Mouse (Mus musculus) embryonic facial prominence, embryonic 12.5 days (tissue): Measurements from ENCODE around the gene 5830411N06Rik. TPM values are rescaled to one million over a fixed set of nuclear protein-coding genes. Genes with fewer than 3 reads are reported as not detected.

Experiments used
- ATAC-seq: fragments of 200-750 bp; cut with Nextera tagmentation; 2 replicates; pipeline ENCODE4 v1.8.0; 2017; ENCODE audit not compliant: insufficient number of reproducible peaks, insufficient read depth, low FRiP score, low TSS enrichment
- H3K27ac ChIP-seq: fragments of 300-500 bp; sonication (generic); 2 replicates; pipeline ENCODE4 v1.5.1; 2016; ENCODE audit warnings: mild to moderate bottlenecking
- H3K27me3 ChIP-seq: fragments of 300-500 bp; sonication (generic); 2 replicates; pipeline ENCODE4 v1.6.1; 2016; ENCODE audit warnings: mild to moderate bottlenecking, moderate library complexity
- H3K36me3 ChIP-seq: fragments of 300-500 bp; sonication (generic); 2 replicates; pipeline ENCODE4 v1.6.1; 2016; ENCODE audit warnings: mild to moderate bottlenecking
- H3K4me1 ChIP-seq: fragments of 300-500 bp; sonication (generic); 2 replicates; pipeline ENCODE4 v1.6.1; 2016
- H3K4me2 ChIP-seq: fragments of 300-500 bp; sonication (generic); replicated peaks from 2 replicates; pipeline ENCODE4 v1.6.1; 2016; ENCODE audit warnings: mild to moderate bottlenecking, moderate library complexity
- H3K4me3 ChIP-seq: fragments of 300-500 bp; sonication (generic); 2 replicates; pipeline ENCODE4 v1.5.1; 2016; ENCODE audit warnings: mild to moderate bottlenecking
- H3K9ac ChIP-seq: fragments of 300-500 bp; sonication (generic); 2 replicates; pipeline ENCODE4 v1.6.1; 2016; ENCODE audit warnings: mild to moderate bottlenecking, moderate library complexity
- H3K9me3 ChIP-seq: fragments of 300-500 bp; sonication (generic); 2 replicates; pipeline ENCODE4 v1.6.1; 2016; ENCODE audit warnings: mild to moderate bottlenecking, moderate library complexity
- whole genome bisulfite sequencing: fragments of 180-500 bp; shearing (Covaris S2); methylation state at CpG from one replicate; pipeline ENCODE4 v1.1.7; 2016; 5-methylcytosine and 5-hydroxymethylcytosine counted together
- polyA plus RNA-seq: library from polyadenylated mRNA; unstranded; fragments of >200 nt; fragmentation: Nextera tagmentation; extraction: Ambion mirVana; gene quantifications from 2 replicates; pipeline ENCODE4 v1.2.1, GENCODE M21; 2016

5830411N06Rik gene
- polyA plus RNA-seq = not detected in 2 replicates

DNA sequence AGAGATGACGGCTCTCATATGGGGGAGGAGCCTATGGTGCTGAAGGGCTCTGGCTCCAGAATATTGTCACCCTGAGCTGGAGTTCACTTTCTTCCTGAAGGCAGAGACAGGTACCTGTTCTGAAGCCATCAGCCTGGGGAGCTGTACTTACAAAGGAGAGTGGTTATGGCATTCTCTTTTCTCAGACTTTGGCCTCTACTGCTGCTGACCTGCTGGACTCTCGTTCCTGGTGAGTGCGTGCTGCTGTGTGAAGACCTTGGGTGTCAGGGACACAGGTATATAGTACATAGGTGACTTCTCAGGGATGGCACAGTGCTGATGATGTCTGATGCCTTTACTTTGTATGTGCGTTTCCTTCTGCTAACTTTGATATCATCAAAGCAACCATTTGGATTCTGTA, at the start of gene 5830411N06Rik:
Gene 5830411N06Rik, plus strand, starts transcription at position 69 of the 400 bp plus-strand sequence.
- Histone ChIP-seq H3K36me3 (no peaks in the 10 kb centered on the region), H3K9ac (no peak within 1 kb of the TSS), H3K27me3 (no peaks in the 10 kb centered on the region), H3K27ac (no peak within 1 kb of the TSS), H3K9me3 (no peaks in the 10 kb centered on the region), H3K4me2 (no peak within 1 kb of the TSS), H3K4me3 (no peak within 1 kb of the TSS), H3K4me1 (no peaks in the 10 kb centered on the region)
- ATAC-seq = no peak
- WGBS = 86% methylated on average over 4 of the region's 4 CpGs

DNA sequence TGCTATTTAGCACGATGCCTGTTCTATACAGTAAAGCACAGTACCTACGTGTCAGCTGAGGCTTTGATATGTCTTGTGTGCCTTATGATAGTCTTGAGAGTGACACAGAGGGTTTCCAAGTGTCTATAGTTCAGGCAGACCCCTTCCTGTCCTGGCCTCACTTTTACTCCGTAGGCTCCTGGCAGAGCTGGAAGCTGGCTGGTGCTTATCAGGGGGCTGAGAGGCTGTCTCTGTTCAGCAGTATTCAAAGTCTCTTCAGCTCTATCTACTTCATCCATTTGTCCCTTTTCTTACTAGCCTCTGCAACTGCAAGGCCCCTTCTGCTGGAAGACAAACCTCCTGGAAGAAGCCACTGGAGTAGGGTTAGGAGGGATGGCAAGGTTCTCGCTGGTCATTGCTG, 46.0 kb upstream of the 5830411N06Rik start:
- no peaks in the 10 kb centered on the region for H3K36me3 ChIP-seq
- no peak overlapping the region for H3K9ac ChIP-seq
- no peak overlapping the region for H3K27ac ChIP-seq
- no peak overlapping the region for H3K4me3 ChIP-seq
- no peaks in the 10 kb centered on the region for H3K27me3 ChIP-seq
- 84% methylated on average over 4 of the region's 4 CpGs for WGBS
- ATAC-seq = no peak
- H3K4me2 ChIP-seq = no peak overlapping the region
- no peaks in the 10 kb centered on the region for H3K9me3 ChIP-seq
- H3K4me1 ChIP-seq = no peaks in the 10 kb centered on the region

DNA sequence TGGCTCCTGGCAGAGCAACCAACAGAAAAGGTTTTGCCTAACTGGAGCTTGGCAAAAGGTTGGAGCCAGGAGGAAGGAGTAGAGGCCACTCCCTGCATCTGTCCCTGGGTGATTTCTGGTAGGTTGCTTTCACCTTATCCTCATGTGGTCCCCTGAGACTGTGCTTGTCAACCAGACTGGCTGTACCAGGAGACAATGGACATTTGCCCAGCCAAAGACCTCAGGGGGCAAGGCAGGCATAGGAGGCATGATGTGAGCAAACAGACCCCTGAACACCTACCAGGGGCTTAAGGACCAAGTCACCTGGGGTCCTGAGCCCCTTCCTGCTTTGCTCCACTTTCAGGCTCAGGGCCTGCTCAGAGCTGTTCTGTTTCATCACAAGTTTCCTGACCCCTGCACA, 41.2 kb upstream of the 5830411N06Rik start, which contains the start of gene Olfr524:
Gene Olfr524, minus strand, starts transcription at position 101 of the 400 bp plus-strand sequence.
- Histone ChIP-seq H3K36me3 (no peaks in the 10 kb centered on the region), H3K9me3 (no peaks in the 10 kb centered on the region), H3K4me1 (no peaks in the 10 kb centered on the region), H3K9ac (no peak within 1 kb of the TSS), H3K27ac (no peak within 1 kb of the TSS), H3K27me3 (no peaks in the 10 kb centered on the region), H3K4me2 (no peak within 1 kb of the TSS), H3K4me3 (no peak within 1 kb of the TSS)
- ATAC-seq = no peak

GRCm38 (mm10) chr7:140206904-140207303, 40.2 kb upstream of the 5830411N06Rik start:
- H3K36me3 ChIP-seq = no peaks in the 10 kb centered on the region
- H3K4me1 ChIP-seq = no peaks in the 10 kb centered on the region

DNA sequence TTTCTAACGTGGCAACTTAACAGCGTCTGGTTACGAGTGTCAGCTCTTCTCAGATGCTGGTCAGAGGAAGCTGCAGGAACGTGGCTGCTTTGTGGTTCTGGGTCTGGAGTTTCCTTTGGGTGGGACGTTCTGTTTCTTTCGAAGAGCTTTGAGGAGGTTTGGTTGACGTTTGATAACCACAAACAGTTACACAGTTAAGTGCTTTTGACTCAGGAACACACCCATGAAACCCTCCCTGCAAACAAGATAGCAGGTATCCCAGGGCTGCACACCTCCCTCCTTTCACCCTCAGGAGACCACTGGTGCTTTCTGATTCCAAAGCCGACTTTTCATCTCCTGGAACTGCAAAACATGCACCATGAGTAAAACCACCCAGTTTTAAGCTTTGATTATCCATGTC, 38.9 kb upstream of the 5830411N06Rik start:
- no peaks in the 10 kb centered on the region for H3K36me3 ChIP-seq
- WGBS = 79% methylated on average over 8 of the region's 8 CpGs
- H3K9ac ChIP-seq = no peak overlapping the region
- H3K27me3 ChIP-seq = no peaks in the 10 kb centered on the region
- no peak for ATAC-seq
- H3K4me3 ChIP-seq = no peak overlapping the region
- no peaks in the 10 kb centered on the region for H3K9me3 ChIP-seq
- no peak overlapping the region for H3K27ac ChIP-seq
- H3K4me1 ChIP-seq = no peaks in the 10 kb centered on the region
- no peak overlapping the region for H3K4me2 ChIP-seq

More at GRCm38 (mm10) chr7:140206904-140207303, 40.2 kb upstream of the 5830411N06Rik start:
- Histone ChIP-seq H3K27ac (no peak overlapping the region), H3K4me3 (no peak overlapping the region), H3K9ac (no peak overlapping the region), H3K27me3 (no peaks in the 10 kb centered on the region), H3K4me2 (no peak overlapping the region), H3K9me3 (no peaks in the 10 kb centered on the region)
- no peak for ATAC-seq
- 77% methylated on average over 3 of the region's 3 CpGs for WGBS

DNA sequence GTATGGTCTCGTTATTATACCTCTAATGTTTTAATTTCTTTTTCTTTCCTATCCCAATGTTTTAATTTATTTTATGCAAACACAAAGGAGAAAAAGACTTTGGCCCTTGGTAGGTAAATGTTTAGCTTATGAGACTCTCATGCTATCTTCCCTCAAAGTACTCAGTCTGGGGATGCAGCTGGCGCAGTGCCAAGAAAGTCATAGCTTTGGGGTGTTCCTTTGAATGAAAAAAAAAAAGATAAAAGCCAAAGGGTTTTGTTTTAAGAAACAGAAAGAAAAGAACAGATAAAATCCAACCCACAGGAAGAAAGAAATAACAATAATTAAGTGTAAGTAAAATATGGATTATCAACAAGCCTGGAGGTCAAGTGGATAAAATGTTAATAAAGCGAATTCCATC, 38.4 kb upstream of the 5830411N06Rik start:
- ATAC-seq = no peak
- Histone ChIP-seq H3K4me2 (no peak overlapping the region), H3K9me3 (no peaks in the 10 kb centered on the region), H3K9ac (no peak overlapping the region), H3K4me3 (no peak overlapping the region), H3K4me1 (no peaks in the 10 kb centered on the region), H3K27me3 (no peaks in the 10 kb centered on the region), H3K27ac (no peak overlapping the region), H3K36me3 (no peaks in the 10 kb centered on the region)
- 82% methylated on average over 3 of the region's 3 CpGs for WGBS

- 76% methylated on average over 5 of the region's 5 CpGs for WGBS
- H3K36me3 ChIP-seq = no peaks in the 10 kb centered on the region
- H3K4me2 ChIP-seq = no peak overlapping the region
- H3K27me3 ChIP-seq = no peaks in the 10 kb centered on the region
- H3K4me3 ChIP-seq = no peak overlapping the region
- no peak for ATAC-seq
- no peak overlapping the region for H3K27ac ChIP-seq
- no peak overlapping the region for H3K9ac ChIP-seq
- no peaks in the 10 kb centered on the region for H3K4me1 ChIP-seq
- H3K9me3 ChIP-seq = no peaks in the 10 kb centered on the region
These were observed 33.2 kb upstream of the 5830411N06Rik start for GRCm38 (mm10) chr7:140213841-140214240.

- 86% methylated on average over 2 of the region's 2 CpGs for WGBS
- no peaks in the 10 kb centered on the region for H3K36me3 ChIP-seq
- H3K9ac ChIP-seq = no peak within 1 kb of the TSS
- no peak for ATAC-seq
- H3K9me3 ChIP-seq = no peaks in the 10 kb centered on the region
- no peaks in the 10 kb centered on the region for H3K4me1 ChIP-seq
- H3K4me2 ChIP-seq = no peak within 1 kb of the TSS
- no peak within 1 kb of the TSS for H3K4me3 ChIP-seq
- no peaks in the 10 kb centered on the region for H3K27me3 ChIP-seq
- no peak within 1 kb of the TSS for H3K27ac ChIP-seq
These were observed 29.1 kb upstream of the 5830411N06Rik start, which contains the start of gene Cd163l1 for GRCm38 (mm10) chr7:140217967-140218366. Gene Cd163l1 (plus strand): TSS chr7:140218267.

GRCm38 (mm10) chr7:140219268-140219667, 27.8 kb upstream of the 5830411N06Rik start:
- ATAC-seq = no peak
- H3K36me3 ChIP-seq = no peaks in the 10 kb centered on the region
- H3K9me3 ChIP-seq = no peaks in the 10 kb centered on the region
- H3K27ac ChIP-seq = no peak overlapping the region
- 4% methylated on average over 1 of the region's 1 CpGs for WGBS
- no peak overlapping the region for H3K9ac ChIP-seq
- H3K4me3 ChIP-seq = no peak overlapping the region
- H3K4me1 ChIP-seq = no peaks in the 10 kb centered on the region
- H3K4me2 ChIP-seq = no peak overlapping the region
- no peaks in the 10 kb centered on the region for H3K27me3 ChIP-seq

GRCm38 (mm10) chr7:140220375-140220774, 26.7 kb upstream of the 5830411N06Rik start:
- Histone ChIP-seq H3K27ac (no peak overlapping the region), H3K4me1 (no peaks in the 10 kb centered on the region), H3K4me2 (no peak overlapping the region), H3K4me3 (no peak overlapping the region), H3K9me3 (no peaks in the 10 kb centered on the region), H3K36me3 (no peaks in the 10 kb centered on the region), H3K27me3 (no peaks in the 10 kb centered on the region), H3K9ac (no peak overlapping the region)
- no peak for ATAC-seq
- WGBS = 78% methylated on average over 4 of the region's 4 CpGs

DNA sequence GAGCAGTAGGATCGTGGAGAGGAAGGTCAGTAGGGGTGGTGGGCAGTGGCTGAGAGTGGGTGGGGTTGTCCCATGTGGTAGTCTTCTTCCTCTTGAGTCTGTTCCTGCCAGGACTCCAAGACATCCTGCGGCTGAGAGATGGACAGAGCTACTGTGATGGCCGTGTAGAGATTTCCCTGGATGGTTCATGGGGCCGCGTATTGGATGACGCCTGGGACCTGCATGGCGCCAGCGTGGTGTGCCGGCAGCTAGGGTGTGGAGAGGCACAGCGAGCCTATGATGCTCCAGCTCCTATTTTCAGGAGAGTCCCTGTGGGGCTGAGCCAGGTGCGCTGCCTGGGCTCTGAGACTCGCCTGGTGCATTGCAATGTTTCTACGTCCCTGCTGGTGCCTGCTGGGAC, 22.9 kb upstream of the 5830411N06Rik start:
- H3K9me3 ChIP-seq = no peaks in the 10 kb centered on the region
- 86% methylated on average over 13 of the region's 13 CpGs for WGBS
- no peaks in the 10 kb centered on the region for H3K4me1 ChIP-seq
- ATAC-seq = no peak
- no peak overlapping the region for H3K4me2 ChIP-seq
- H3K9ac ChIP-seq = no peak overlapping the region
- H3K4me3 ChIP-seq = no peak overlapping the region
- H3K27ac ChIP-seq = no peak overlapping the region
- H3K27me3 ChIP-seq = no peaks in the 10 kb centered on the region
- H3K36me3 ChIP-seq = no peaks in the 10 kb centered on the region

- H3K27ac ChIP-seq = no peak overlapping the region
- no peak overlapping the region for H3K4me2 ChIP-seq
- no peaks in the 10 kb centered on the region for H3K27me3 ChIP-seq
- WGBS = 83% methylated on average over 13 of the region's 13 CpGs
- H3K9me3 ChIP-seq = no peaks in the 10 kb centered on the region
- no peak for ATAC-seq
- no peak overlapping the region for H3K9ac ChIP-seq
- no peaks in the 10 kb centered on the region for H3K36me3 ChIP-seq
- no peak overlapping the region for H3K4me3 ChIP-seq
- no peaks in the 10 kb centered on the region for H3K4me1 ChIP-seq
These were observed 18.6 kb upstream of the 5830411N06Rik start for GRCm38 (mm10) chr7:140228476-140228875.

- no peak overlapping the region for H3K4me2 ChIP-seq
- no peak overlapping the region for H3K4me3 ChIP-seq
- no peak overlapping the region for H3K27ac ChIP-seq
- ATAC-seq = no peak
- WGBS = 75% methylated on average over 2 of the region's 2 CpGs
- H3K27me3 ChIP-seq = no peaks in the 10 kb centered on the region
- H3K36me3 ChIP-seq = no peaks in the 10 kb centered on the region
- no peak overlapping the region for H3K9ac ChIP-seq
- H3K4me1 ChIP-seq = no peaks in the 10 kb centered on the region
- H3K9me3 ChIP-seq = no peaks in the 10 kb centered on the region
These were observed 16.1 kb upstream of the 5830411N06Rik start for GRCm38 (mm10) chr7:140231026-140231425.
